Mouse (Mus musculus) layer of hippocampus, adult 2 months (tissue): ENCODE data around the gene G0s2. TPM values are rescaled to one million over a fixed set of nuclear protein-coding genes. Genes with fewer than 3 reads are reported as not detected.

ENCODE experiments used
- DNase-seq, 2 experiments: peaks; one replicate each; pipeline ENCODE4 v3.0.0; 2022; ENCODE audit warnings: low spot score in 2 of 2
- H3K27ac ChIP-seq: fragments of 200-600 bp; 2 replicates; pipeline ENCODE4 v1.8.1; 2022
- H3K4me3 ChIP-seq: fragments of 200-600 bp; 2 replicates; pipeline ENCODE4 v1.8.1; 2022; ENCODE audit warnings: mild to moderate bottlenecking
- CTCF ChIP-seq: fragments of 200-600 bp; conservative IDR thresholded peaks from 2 replicates; pipeline ENCODE4 v1.8.1; 2022; ENCODE audit warnings: antibody characterized with exemption, mild to moderate bottlenecking, moderate library complexity
- total RNA-seq, 2 experiments: library from RNA; stranded (reverse); gene quantifications; 2 replicates each; pipeline ENCODE4 v1.2.3; 2021

G0s2 gene
- total RNA-seq, 2 experiments from 2014 or later: 8.5 to 10.0 TPM

GRCm38 (mm10) chr1:193234930-193235329 lies 38.1 kb downstream of the G0s2 start:
- no peak for TF ChIP-seq CTCF
- no peak overlapping the region for H3K4me3 ChIP-seq
- DNase-seq: no peak
- H3K27ac ChIP-seq: no peak overlapping the region

- H3K27ac ChIP-seq: no peak overlapping the region
- no peak overlapping the region for H3K4me3 ChIP-seq
- no peak for TF ChIP-seq CTCF
- no peak for DNase-seq
Measured at GRCm38 (mm10) chr1:193234130-193234645, 38.8 kb downstream of the G0s2 start.

GRCm38 (mm10) chr1:193232732-193233131 lies 40.3 kb downstream of the G0s2 start:
- Histone ChIP-seq H3K27ac (no peak overlapping the region), H3K4me3 (no peak overlapping the region)
- no peak for TF ChIP-seq CTCF
- DNase-seq: no peak

GRCm38 (mm10) chr1:193230935-193231334 lies 42.1 kb downstream of the G0s2 start:
- no peak for TF ChIP-seq CTCF
- H3K27ac ChIP-seq: no peak overlapping the region
- no peak overlapping the region for H3K4me3 ChIP-seq
- no peak for DNase-seq

- Histone ChIP-seq H3K4me3 (no peak overlapping the region), H3K27ac (no peak overlapping the region)
- no peak for TF ChIP-seq CTCF
- no peak for DNase-seq
Measured at GRCm38 (mm10) chr1:193230531-193230930, 42.5 kb downstream of the G0s2 start.

- TF ChIP-seq CTCF: no peak
- no peak for DNase-seq
- no peak overlapping the region for H3K4me3 ChIP-seq
- H3K27ac ChIP-seq: no peak overlapping the region
Measured at GRCm38 (mm10) chr1:193229570-193229969, 43.4 kb downstream of the G0s2 start.

- TF ChIP-seq CTCF: no peak
- peak overlapping the region; percentile 74 for H3K27ac ChIP-seq
Measured at GRCm38 (mm10) chr1:193227537-193227936, 45.5 kb downstream of the G0s2 start.

GRCm38 (mm10) chr1:193226724-193227522 lies 46.1 kb downstream of the G0s2 start:
- DNase-seq: no peak
- no peak overlapping the region for H3K4me3 ChIP-seq
- peak overlapping the region; percentile 74 for H3K27ac ChIP-seq
- no peak for TF ChIP-seq CTCF

More at GRCm38 (mm10) chr1:193227537-193227936, 45.5 kb downstream of the G0s2 start:
- DNase-seq: no peak
- no peak overlapping the region for H3K4me3 ChIP-seq

- H3K27ac ChIP-seq: peak overlapping the region; percentile 74; the same call in 1 of the 2 replicates
- TF ChIP-seq CTCF: no peak
- no peak overlapping the region for H3K4me3 ChIP-seq
- no peak for DNase-seq
Measured at GRCm38 (mm10) chr1:193226114-193226513, 46.9 kb downstream of the G0s2 start.

GRCm38 (mm10) chr1:193225531-193225930 lies 47.5 kb downstream of the G0s2 start:
- TF ChIP-seq CTCF: no peak
- H3K27ac ChIP-seq: peak overlapping the region; percentile 4; the same call in 1 of the 2 replicates
- DNase-seq: no peak
- no peak overlapping the region for H3K4me3 ChIP-seq

Other genes starting within 250 kb of the G0s2 start
- 10 to 100 TPM; 26.6 to 31.1 TPM for gene Syt14, start 237.4 kb downstream of the G0s2 start, total RNA-seq
- 10 to 100 TPM; 22.9 to 24.8 TPM for gene Diexf, start 142.9 kb downstream of the G0s2 start, total RNA-seq
- under 1 TPM; 0.49 to 0.66 TPM for gene Irf6, start 120.1 kb downstream of the G0s2 start, total RNA-seq
- gene A130010J15Rik, start 105.2 kb downstream of the G0s2 start, total RNA-seq: 1 to 10 TPM; 5.1 to 5.3 TPM
- 1 to 10 TPM; 1.6 to 2.4 TPM for gene Traf3ip3, start 71.5 kb downstream of the G0s2 start, total RNA-seq
- gene Lamb3, start 65.5 kb downstream of the G0s2 start, total RNA-seq: 1 to 10 TPM in 1 of 2 experiments, under 1 TPM in 1; 0.82 to 1.4 TPM
- 10 to 100 TPM; 42.9 to 52.8 TPM for gene Hsd11b1, start 9.1 kb downstream of the G0s2 start, total RNA-seq
- 10 to 100 TPM; 23.6 to 24.4 TPM for gene Camk1g, start 97.1 kb upstream of the G0s2 start, total RNA-seq